Mouse (Mus musculus) hindbrain, embryonic 14.5 days (tissue): ENCODE data around the gene Pde10a. TPM values are rescaled to one million over a fixed set of nuclear protein-coding genes. Genes with fewer than 3 reads are reported as not detected.

Source experiments
- ATAC-seq: fragments of 200-750 bp; cut with Nextera tagmentation; 2 replicates; pipeline ENCODE4 v1.8.0; 2017; ENCODE audit warnings: moderate number of reproducible peaks, mild to moderate bottlenecking, moderate TSS enrichment, moderate library complexity; ENCODE audit not compliant: low FRiP score
- DNase-seq: peaks from one replicate; pipeline ENCODE4 v3.0.0-alpha.2; 2015; ENCODE audit warnings: low spot score
- H3K27ac ChIP-seq: fragments of 300-500 bp; sonication (generic); 2 replicates; pipeline ENCODE4 v1.5.1; 2014; ENCODE audit warnings: mild to moderate bottlenecking, moderate library complexity
- H3K27me3 ChIP-seq: fragments of 300-500 bp; sonication (generic); 2 replicates; pipeline ENCODE4 v1.6.1; 2014; ENCODE audit warnings: mild to moderate bottlenecking, low read length, mixed read lengths; ENCODE audit not compliant: control insufficient read depth, insufficient read depth
- H3K36me3 ChIP-seq: fragments of 300-500 bp; sonication (generic); replicated peaks from 2 replicates; pipeline ENCODE4 v1.6.1; 2014; ENCODE audit not compliant: control insufficient read depth, insufficient read depth
- H3K4me1 ChIP-seq: fragments of 300-500 bp; sonication (generic); replicated peaks from 2 replicates; pipeline ENCODE4 v1.6.1; 2014; ENCODE audit warnings: antibody characterized with exemption, low read length, mixed read lengths; ENCODE audit not compliant: control insufficient read depth, insufficient read depth
- H3K4me2 ChIP-seq: fragments of 300-500 bp; sonication (generic); replicated peaks from 2 replicates; pipeline ENCODE4 v1.6.1; 2014; ENCODE audit warnings: mild to moderate bottlenecking, moderate library complexity
- H3K4me3 ChIP-seq: fragments of 300-500 bp; sonication (generic); replicated peaks from 2 replicates; pipeline ENCODE4 v1.5.1; 2014; ENCODE audit warnings: mild to moderate bottlenecking, low read length
- H3K9ac ChIP-seq: fragments of 300-500 bp; sonication (generic); 2 replicates; pipeline ENCODE4 v1.6.1; 2014
- H3K9me3 ChIP-seq: fragments of 300-500 bp; sonication (generic); 2 replicates; pipeline ENCODE4 v1.6.1; 2016; ENCODE audit warnings: low read length; ENCODE audit not compliant: control insufficient read depth
- WGBS: fragments of 180-500 bp; shearing (Covaris S2); extraction: QIAGEN DNeasy Blood & Tissue Kit; methylation state at CpG from one replicate; pipeline ENCODE4 v1.1.7; 2014; 5-methylcytosine and 5-hydroxymethylcytosine counted together
- polyA plus RNA-seq: library from polyadenylated mRNA; unstranded; fragments of >200 nt; fragmentation: Nextera tagmentation; extraction: Ambion mirVana; gene quantifications from 2 replicates; pipeline ENCODE4 v1.2.1, GENCODE M21; 2014

Pde10a gene
- polyA plus RNA-seq, 1 experiment from 2014 or later: 15.8 TPM

- H3K9ac ChIP-seq: no peak overlapping the region
- 77% methylated on average over 3 of the region's 3 CpGs for WGBS
- H3K36me3 ChIP-seq: no peaks in the 10 kb centered on the region
Observed at GRCm38 (mm10) chr17:8648310-8648709, 123.1 kb downstream of the Pde10a start.

DNA sequence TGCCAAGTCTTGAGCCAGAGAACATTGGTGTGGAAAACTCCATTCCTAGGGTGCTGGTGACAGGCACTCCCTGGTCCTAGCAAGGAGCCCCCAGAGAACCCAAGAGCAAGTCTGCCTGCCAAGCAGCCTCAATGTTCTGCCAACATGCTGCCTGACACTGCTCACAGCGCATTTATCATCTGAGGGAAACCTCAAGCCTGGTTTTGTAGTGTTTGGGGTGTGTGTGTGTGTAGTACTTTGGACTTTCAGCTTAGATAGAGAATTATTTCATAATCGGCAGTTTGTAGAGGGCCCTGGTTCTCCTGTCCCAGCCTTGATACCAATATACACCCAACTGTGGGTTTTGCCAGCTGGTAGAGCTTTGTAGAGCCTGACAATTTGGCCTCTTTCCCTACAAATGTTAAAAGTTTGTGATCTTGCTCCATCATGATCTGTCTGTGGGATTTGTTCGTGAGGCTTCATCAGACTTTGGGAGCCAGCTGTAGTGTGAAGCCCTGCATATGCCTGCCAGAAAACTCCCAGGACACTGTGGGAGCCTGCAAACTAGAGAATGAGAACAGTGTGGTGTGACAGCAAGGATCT lies 127.6 kb downstream of the Pde10a start:
- no peak overlapping the region for H3K4me3 ChIP-seq
- H3K27ac ChIP-seq: no peak overlapping the region
- H3K27me3 ChIP-seq: no peaks in the 10 kb centered on the region
- ATAC-seq (no peak), DNase-seq (no peak)
- H3K4me2 ChIP-seq: no peak overlapping the region
- WGBS: 86% methylated on average over 3 of the region's 3 CpGs
- no peaks in the 10 kb centered on the region for H3K36me3 ChIP-seq
- H3K9ac ChIP-seq: no peak overlapping the region
- peaks cover 5% of the 10 kb centered on the region; the same call in 1 of the 2 replicates for H3K4me1 ChIP-seq
- no peaks in the 10 kb centered on the region for H3K9me3 ChIP-seq

More at GRCm38 (mm10) chr17:8648310-8648709, 123.1 kb downstream of the Pde10a start:
- Histone ChIP-seq H3K4me3 (no peak overlapping the region), H3K4me2 (no peak overlapping the region), H3K4me1 (peaks cover 12% of the 10 kb centered on the region; the same call in 1 of the 2 replicates), H3K27me3 (no peaks in the 10 kb centered on the region), H3K27ac (no peak overlapping the region), H3K9me3 (no peaks in the 10 kb centered on the region)
- no peak for DNase-seq
- ATAC-seq: no peak

- no peak overlapping the region for H3K4me3 ChIP-seq
- no peaks in the 10 kb centered on the region; the same call in 1 of the 2 replicates for H3K27me3 ChIP-seq
- H3K4me2 ChIP-seq: no peak overlapping the region
- no peaks in the 10 kb centered on the region for H3K4me1 ChIP-seq
- no peak overlapping the region for H3K9ac ChIP-seq
- WGBS: 74% methylated on average over 9 of the region's 9 CpGs
- no peak overlapping the region for H3K27ac ChIP-seq
- DNase-seq (no peak), ATAC-seq (no peak)
- H3K9me3 ChIP-seq: no peaks in the 10 kb centered on the region
- no peaks in the 10 kb centered on the region for H3K36me3 ChIP-seq
Observed at GRCm38 (mm10) chr17:8657661-8658060, 132.5 kb downstream of the Pde10a start.

DNA sequence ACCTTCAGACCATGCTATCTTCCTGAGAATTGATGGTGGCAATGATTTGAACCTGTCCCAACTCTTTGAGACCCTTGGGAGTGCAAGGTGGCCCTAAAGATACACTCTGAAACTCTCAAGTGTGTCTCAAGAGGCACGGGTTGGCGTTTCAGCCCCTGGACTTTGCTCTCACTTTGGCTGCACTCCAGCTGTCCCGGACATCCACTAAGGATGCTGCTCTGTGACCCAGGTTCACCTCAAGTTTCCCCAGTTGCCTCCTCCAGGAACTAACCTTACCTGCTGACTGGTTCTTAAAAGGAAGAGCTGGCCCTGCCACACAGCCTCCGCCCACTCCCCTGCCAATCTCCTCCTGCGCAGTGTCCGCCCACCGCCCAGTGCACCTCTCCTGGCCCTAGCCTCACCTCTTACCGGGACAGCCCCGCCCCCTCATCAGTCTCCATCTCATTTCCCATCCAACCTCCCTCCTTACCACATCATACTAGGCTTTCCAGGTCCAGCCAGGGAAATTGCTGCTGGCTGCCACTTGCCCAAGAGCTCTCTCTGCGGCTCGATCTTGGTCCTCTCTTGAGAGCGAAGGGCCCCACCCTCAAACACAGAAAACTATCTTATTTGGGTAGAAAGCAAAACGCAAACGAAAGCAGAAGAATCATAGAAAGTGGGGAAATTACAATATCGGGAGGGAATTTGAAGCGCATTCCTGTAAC lies 133.7 kb downstream of the Pde10a start:
- ATAC-seq (no peak), DNase-seq (no peak)
- H3K27ac ChIP-seq: no peak overlapping the region
- H3K4me2 ChIP-seq: no peak overlapping the region
- no peaks in the 10 kb centered on the region for H3K36me3 ChIP-seq
- no peak overlapping the region for H3K9ac ChIP-seq
- no peaks in the 10 kb centered on the region for H3K4me1 ChIP-seq
- no peaks in the 10 kb centered on the region for H3K9me3 ChIP-seq
- WGBS: 66% methylated on average over 16 of the region's 16 CpGs
- H3K4me3 ChIP-seq: no peak overlapping the region
- no peaks in the 10 kb centered on the region; the same call in 1 of the 2 replicates for H3K27me3 ChIP-seq

DNA sequence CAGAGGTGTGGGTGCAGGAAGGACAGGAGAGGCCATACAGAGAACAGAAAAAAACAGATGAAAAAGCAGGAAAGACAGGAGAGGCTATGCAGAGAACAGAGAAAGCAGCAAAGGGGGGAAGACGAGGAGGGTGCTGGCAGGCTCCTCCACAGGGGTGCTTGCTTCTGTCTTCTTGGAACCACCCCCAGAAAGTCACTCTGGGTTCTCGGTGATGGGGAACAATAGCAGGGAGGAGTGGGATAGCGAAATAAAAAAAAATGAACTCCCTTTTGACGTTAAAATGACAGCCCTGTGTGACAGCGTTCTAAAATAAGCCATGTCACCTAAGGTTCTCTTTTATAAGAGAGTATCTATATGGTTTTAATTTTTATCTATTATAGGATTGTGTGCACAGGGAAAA lies 141.7 kb downstream of the Pde10a start:
- Histone ChIP-seq H3K9me3 (no peaks in the 10 kb centered on the region), H3K4me1 (no peaks in the 10 kb centered on the region), H3K4me2 (no peak overlapping the region), H3K4me3 (no peak overlapping the region), H3K36me3 (no peaks in the 10 kb centered on the region), H3K9ac (no peak overlapping the region), H3K27me3 (no peaks in the 10 kb centered on the region), H3K27ac (no peak overlapping the region)
- no peak for DNase-seq
- ATAC-seq: no peak
- WGBS: 55% methylated on average over 5 of the region's 5 CpGs

DNA sequence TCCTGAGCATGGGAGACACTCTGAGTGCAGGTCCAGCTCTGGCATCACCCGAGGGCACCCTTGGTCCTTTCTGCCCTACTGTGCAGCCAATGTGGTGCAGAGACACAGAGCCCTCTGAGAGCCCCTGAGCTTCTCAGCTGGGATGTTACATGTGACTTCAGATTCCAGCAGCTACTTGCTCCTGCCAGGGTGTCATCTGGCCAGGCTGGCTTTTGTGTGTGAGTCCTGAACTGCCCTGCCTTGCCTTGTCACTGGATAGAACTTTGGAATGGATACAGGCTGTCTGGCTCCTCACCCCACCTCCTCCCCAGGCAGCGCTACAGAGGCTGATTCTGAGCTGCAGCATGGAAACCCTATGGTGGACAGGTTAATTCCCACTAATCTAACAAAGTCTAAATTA lies 149.5 kb downstream of the Pde10a start:
- no peak overlapping the region for H3K27ac ChIP-seq
- no peak for ATAC-seq
- H3K9me3 ChIP-seq: no peaks in the 10 kb centered on the region
- 81% methylated on average over 2 of the region's 2 CpGs for WGBS
- no peak for DNase-seq
- H3K27me3 ChIP-seq: no peaks in the 10 kb centered on the region
- no peak overlapping the region for H3K4me2 ChIP-seq
- H3K36me3 ChIP-seq: no peaks in the 10 kb centered on the region
- H3K4me1 ChIP-seq: no peaks in the 10 kb centered on the region
- no peak overlapping the region for H3K9ac ChIP-seq
- no peak overlapping the region for H3K4me3 ChIP-seq

DNA sequence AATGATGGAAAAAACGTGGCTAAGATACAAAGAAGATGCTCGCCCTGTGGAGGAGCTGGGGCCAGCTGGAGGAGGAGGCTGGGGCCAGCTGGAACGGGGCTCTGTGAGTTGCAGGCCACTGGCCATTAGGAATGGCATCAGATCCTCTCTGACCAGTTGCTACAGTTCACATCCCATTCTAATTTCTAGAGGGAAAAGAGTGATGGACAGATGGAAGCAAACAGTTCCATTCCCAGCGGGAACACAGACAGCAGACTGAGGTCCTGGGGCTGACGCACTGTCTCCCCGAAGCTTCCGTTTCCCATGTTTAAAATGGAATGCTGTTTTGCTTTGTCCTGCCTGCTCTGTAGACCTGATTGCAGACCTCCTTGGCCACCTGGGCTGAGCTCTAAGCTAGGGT lies 161.2 kb downstream of the Pde10a start:
- H3K27ac ChIP-seq: no peak overlapping the region
- H3K27me3 ChIP-seq: no peaks in the 10 kb centered on the region
- no peaks in the 10 kb centered on the region for H3K36me3 ChIP-seq
- no peaks in the 10 kb centered on the region for H3K4me1 ChIP-seq
- no peaks in the 10 kb centered on the region for H3K9me3 ChIP-seq
- H3K4me2 ChIP-seq: no peak overlapping the region
- H3K9ac ChIP-seq: no peak overlapping the region
- WGBS: 65% methylated on average over 7 of the region's 7 CpGs
- no peak for ATAC-seq
- H3K4me3 ChIP-seq: no peak overlapping the region
- no peak for DNase-seq

DNA sequence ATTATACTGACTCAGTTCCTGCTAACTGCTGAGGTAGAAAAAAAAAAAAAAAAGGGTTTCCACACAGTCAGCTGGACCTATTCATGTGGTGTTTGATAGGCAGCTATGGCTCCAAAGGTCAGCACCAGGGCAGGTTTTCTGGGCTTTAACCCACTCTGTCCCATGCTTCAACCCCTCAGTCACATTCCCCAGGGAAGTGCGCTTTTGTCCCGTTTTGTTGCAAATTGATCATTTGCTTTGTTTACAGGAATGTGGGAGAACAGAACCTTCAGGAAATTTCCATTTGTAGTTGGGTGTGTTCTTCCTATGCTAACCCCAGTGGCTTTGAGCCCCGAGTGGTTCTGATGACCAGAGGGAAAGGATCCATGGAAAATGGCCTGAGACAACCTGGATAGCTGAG lies 162.9 kb downstream of the Pde10a start:
- Histone ChIP-seq H3K27me3 (no peaks in the 10 kb centered on the region), H3K9me3 (no peaks in the 10 kb centered on the region), H3K27ac (no peak overlapping the region), H3K9ac (no peak overlapping the region), H3K4me2 (no peak overlapping the region), H3K4me1 (no peaks in the 10 kb centered on the region), H3K4me3 (no peak overlapping the region), H3K36me3 (no peaks in the 10 kb centered on the region)
- DNase-seq (no peak), ATAC-seq (no peak)
- WGBS: 65% methylated on average over 3 of the region's 3 CpGs

DNA sequence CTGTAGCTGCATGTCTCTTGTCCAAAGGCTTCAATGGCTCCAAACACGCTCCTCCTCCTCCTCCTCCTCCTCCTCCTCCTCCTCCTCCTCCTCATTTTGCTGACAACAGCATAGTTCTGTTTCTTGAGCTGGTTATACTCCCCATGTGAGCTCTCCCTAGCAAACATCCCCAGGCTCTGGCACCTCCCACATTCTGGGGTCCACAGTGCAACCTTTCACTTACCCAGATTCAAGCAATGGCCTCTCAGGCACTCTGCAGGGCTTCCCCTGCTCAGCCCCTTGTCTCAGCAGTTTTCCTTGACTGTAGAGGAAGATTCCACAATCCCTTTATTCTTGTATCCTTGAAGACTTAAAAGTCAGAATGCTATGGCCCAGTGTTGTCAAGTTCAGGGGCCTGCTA lies 173.1 kb downstream of the Pde10a start:
- H3K9me3 ChIP-seq: no peaks in the 10 kb centered on the region; the same call in 1 of the 2 replicates
- no peaks in the 10 kb centered on the region for H3K27me3 ChIP-seq
- H3K4me1 ChIP-seq: no peaks in the 10 kb centered on the region
- ATAC-seq (no peak), DNase-seq (no peak)
- no peak overlapping the region for H3K27ac ChIP-seq
- no peaks in the 10 kb centered on the region for H3K36me3 ChIP-seq
- no peak overlapping the region for H3K4me3 ChIP-seq
- WGBS: 73% methylated on average over 1 of the region's 1 CpGs
- no peak overlapping the region for H3K4me2 ChIP-seq
- no peak overlapping the region for H3K9ac ChIP-seq
